Mouse (Mus musculus): ENCODE results near the gene Gcm1. TPM values are rescaled to one million over a fixed set of nuclear protein-coding genes. Genes with fewer than 3 reads are reported as not detected.

The Gcm1 gene
- total RNA-seq (2021): not detected
- long read RNA-seq: 0 reads

DNA sequence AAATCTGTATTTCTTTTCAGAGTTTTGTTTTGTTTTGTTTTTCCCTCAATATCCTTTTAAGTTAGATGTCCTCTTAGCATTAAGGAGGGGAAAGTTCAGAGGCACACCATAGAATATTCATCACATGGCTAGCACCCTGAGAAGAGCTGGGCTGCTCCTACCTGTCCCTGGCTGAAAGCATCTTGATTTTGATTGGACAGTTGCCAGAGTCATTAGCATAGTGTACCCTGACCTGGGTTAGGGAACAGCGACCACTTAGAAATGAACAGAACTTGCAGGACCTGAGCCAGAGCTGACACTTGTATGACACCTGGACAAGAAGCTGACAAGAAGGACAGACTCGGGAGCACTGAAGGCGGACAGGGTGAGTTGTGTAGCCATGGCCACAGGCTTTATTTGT, at the start of gene Gcm1:
TSS of gene Gcm1 (plus strand) at position 248 of the 400 bp plus-strand sequence.
- no peak for DNase-seq (ENCODE audit: low spot score in 2 of 2)

- DNase-seq (ENCODE audit: low spot score in 2 of 2): no peak
Observed at GRCm38 (mm10) chr9:78003278-78003677, 48.4 kb upstream of the Gcm1 start.

DNA sequence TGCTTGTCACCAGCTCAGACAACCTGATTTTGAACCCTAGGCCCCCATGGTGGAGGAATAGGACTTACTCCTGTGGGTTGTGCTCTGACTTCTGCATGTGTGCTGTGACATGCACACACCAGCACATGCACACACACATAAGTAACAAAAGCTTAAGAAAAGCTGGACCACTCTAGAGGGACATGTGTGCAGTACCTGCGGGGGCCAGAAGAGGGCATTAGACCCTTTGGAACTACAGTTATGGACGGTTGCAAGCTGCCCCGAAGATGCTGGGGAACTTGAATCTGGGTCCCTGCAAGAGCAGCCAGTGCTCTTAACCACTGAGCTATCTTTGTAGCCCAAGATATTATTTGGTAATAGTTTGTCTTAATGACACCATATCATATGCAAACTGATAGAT, 46.2 kb upstream of the Gcm1 start:
- DNase-seq (ENCODE audit: low spot score in 2 of 2): no peak

- peak; percentile 44 to 80 for DNase-seq (ENCODE audit: low spot score in 2 of 2)
Observed at GRCm38 (mm10) chr9:78006209-78007001, 45.3 kb upstream of the Gcm1 start.

GRCm38 (mm10) chr9:78009382-78009781, 42.3 kb upstream of the Gcm1 start:
- no peak for DNase-seq (ENCODE audit: low spot score in 2 of 2)

- no peak for DNase-seq (ENCODE audit: low spot score in 2 of 2)
Observed at GRCm38 (mm10) chr9:78010187-78010586, 41.5 kb upstream of the Gcm1 start.

- no peak for DNase-seq (ENCODE audit: low spot score in 2 of 2)
Observed at GRCm38 (mm10) chr9:78010707-78011106, 41.0 kb upstream of the Gcm1 start.

- DNase-seq (ENCODE audit: low spot score in 2 of 2): no peak
Observed at GRCm38 (mm10) chr9:78012066-78012465, 39.7 kb upstream of the Gcm1 start.

GRCm38 (mm10) chr9:78012681-78013080, 39.0 kb upstream of the Gcm1 start:
- DNase-seq (ENCODE audit: low spot score in 2 of 2): no peak

- no peak for DNase-seq (ENCODE audit: low spot score in 2 of 2)
Observed at GRCm38 (mm10) chr9:78013813-78014212, 37.9 kb upstream of the Gcm1 start.

- DNase-seq (ENCODE audit: low spot score in 2 of 2): no peak
Observed at GRCm38 (mm10) chr9:78015816-78016215, 35.9 kb upstream of the Gcm1 start.

GRCm38 (mm10) chr9:78016288-78016687, 35.4 kb upstream of the Gcm1 start:
- no peak for DNase-seq (ENCODE audit: low spot score in 2 of 2)

GRCm38 (mm10) chr9:78021256-78021655, 30.5 kb upstream of the Gcm1 start:
- DNase-seq (ENCODE audit: low spot score in 2 of 2): no peak

GRCm38 (mm10) chr9:78022187-78022945, 29.4 kb upstream of the Gcm1 start:
- DNase-seq (ENCODE audit: low spot score in 2 of 2): peak in 1 of 2 experiments; percentile 13

- peak; percentile 15 to 80 for DNase-seq (ENCODE audit: low spot score in 2 of 2)
Observed at GRCm38 (mm10) chr9:78024823-78025222, 26.9 kb upstream of the Gcm1 start.

GRCm38 (mm10) chr9:78027099-78027498, 24.6 kb upstream of the Gcm1 start:
- DNase-seq (ENCODE audit: low spot score in 2 of 2): no peak

- no peak for DNase-seq (ENCODE audit: low spot score in 2 of 2)
Observed at GRCm38 (mm10) chr9:78030835-78031456, 20.8 kb upstream of the Gcm1 start.

GRCm38 (mm10) chr9:78032930-78033329, 18.8 kb upstream of the Gcm1 start:
- no peak for DNase-seq (ENCODE audit: low spot score in 2 of 2)

DNA sequence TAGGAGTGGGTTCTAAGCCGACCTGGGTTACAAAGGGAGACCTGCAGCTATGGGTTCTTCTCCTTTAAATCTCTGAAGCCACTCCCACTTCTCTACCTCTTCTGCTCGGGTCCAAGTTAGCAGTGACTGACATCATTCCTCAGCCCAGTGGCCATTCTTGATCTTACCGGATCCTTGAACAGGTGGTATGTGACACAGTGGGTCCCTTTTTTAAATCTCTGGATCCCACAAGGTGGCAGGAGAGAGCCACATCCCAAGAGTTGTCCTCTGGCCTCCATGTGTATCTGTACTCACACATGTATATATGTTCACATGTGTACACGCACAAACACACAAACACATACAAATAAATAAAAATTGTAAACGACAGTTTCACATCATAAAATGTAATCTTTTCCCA, 16.4 kb upstream of the Gcm1 start:
- DNase-seq (ENCODE audit: low spot score in 2 of 2): no peak

DNA sequence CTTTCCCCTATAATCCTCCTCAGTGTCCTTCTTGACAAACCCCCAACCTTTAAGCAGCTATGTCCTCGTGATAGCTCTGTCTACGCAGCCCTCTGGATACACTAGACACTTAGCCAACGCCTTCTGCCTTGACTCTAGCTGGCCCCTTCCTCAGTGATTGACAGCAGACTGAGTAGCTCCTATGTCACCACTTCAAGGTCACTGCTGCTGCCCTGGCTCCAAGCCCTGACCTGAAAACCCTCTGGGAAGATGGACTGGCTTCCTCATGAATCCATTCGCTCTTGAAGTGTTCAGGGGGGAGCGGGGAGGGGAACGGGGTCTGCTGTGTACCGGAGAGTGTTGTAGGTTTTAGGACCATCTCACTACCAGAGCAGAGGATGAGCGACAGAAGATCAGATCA, 15.9 kb upstream of the Gcm1 start:
- no peak for DNase-seq (ENCODE audit: low spot score in 2 of 2)

- peak; percentile 61 to 83 for DNase-seq (ENCODE audit: low spot score in 2 of 2)
Observed at GRCm38 (mm10) chr9:78038755-78039489, 12.8 kb upstream of the Gcm1 start.
